Mouse (Mus musculus) G1E (cell line): Measurements from ENCODE around the gene Gm10197. TPM values are rescaled to one million over a fixed set of nuclear protein-coding genes. Genes with fewer than 3 reads are reported as not detected.

Experiments
- ATAC-seq: 2 replicates; pipeline ENCODE4 v1.8.0; 2016; ENCODE audit warnings: mild to moderate bottlenecking; ENCODE audit not compliant: insufficient number of reproducible peaks, poor library complexity, low FRiP score, severe bottlenecking; ENCODE audit errors: extremely low read depth
- DNase-seq: peaks from one replicate; pipeline ENCODE4 v3.0.0; 2012; ENCODE audit warnings: low spot score
- H3K27me3 ChIP-seq: 2 replicates; pipeline ENCODE4 v1.6.1; 2012; ENCODE audit warnings: mild to moderate bottlenecking, low read length, inconsistent platforms; ENCODE audit not compliant: insufficient read depth
- H3K36me3 ChIP-seq: replicated peaks from 2 replicates; pipeline ENCODE3; 2012; ENCODE audit warnings: mild to moderate bottlenecking, inconsistent platforms
- H3K4me1 ChIP-seq: 2 replicates; pipeline ENCODE4 v1.6.1; 2012; ENCODE audit warnings: low read depth, low read length, inconsistent platforms, mixed read lengths; ENCODE audit not compliant: insufficient read depth
- H3K4me3 ChIP-seq: 2 replicates; pipeline ENCODE4 v1.5.1; 2012; ENCODE audit warnings: low read depth, mild to moderate bottlenecking, inconsistent platforms, low read length, moderate library complexity, mixed read lengths
- H3K9me3 ChIP-seq: replicated peaks from 2 replicates; pipeline ENCODE4 v1.6.1; 2012; ENCODE audit warnings: inconsistent platforms
- CTCF ChIP-seq: IDR thresholded peaks from 2 replicates; pipeline ENCODE4 v1.5.1; 2012; ENCODE audit warnings: low read depth, low read length, inconsistent platforms, mixed read lengths
- GATA1 ChIP-seq: IDR thresholded peaks from 2 replicates; pipeline ENCODE4 v1.6.1; 2012; ENCODE audit warnings: borderline replicate concordance, low read length, inconsistent platforms, mixed read lengths
- GATA2 ChIP-seq: IDR thresholded peaks from 2 replicates; pipeline ENCODE4 v1.6.1; 2012; ENCODE audit warnings: low read depth, low read length, inconsistent platforms, borderline replicate concordance
- POLR2AphosphoS5 ChIP-seq: IDR thresholded peaks from 2 replicates; pipeline ENCODE4 v1.6.1; 2012; ENCODE audit warnings: low read depth, low read length, inconsistent platforms; ENCODE audit not compliant: insufficient replicate concordance
- TAL1 ChIP-seq: conservative IDR thresholded peaks from 2 replicates; pipeline ENCODE4 v1.6.1; 2012; ENCODE audit warnings: low read depth, low read length, inconsistent platforms, mixed read lengths
- polyA plus RNA-seq: library from polyadenylated mRNA; stranded (reverse); fragments of >175 nt; gene quantifications from 2 replicates; pipeline ENCODE4 v1.2.3, GENCODE M21; 2012
- total RNA-seq, 2 experiments: library from RNA; stranded (forward) in 1 of 2; stranded (reverse) in 1 of 2; fragments of 200-1000 nt in 1 of 2; fragments of >200 nt in 1 of 2; fragmentation: Nextera tagmentation in 1 of 2; gene quantifications; 2 replicates each; pipeline ENCODE4 v1.2.3; 2014 to 2017

Gm10197 gene
- total and polyA plus RNA-seq, 3 experiments: 6.6 TPM; not detected in 2

- Histone ChIP-seq H3K27me3 (no peaks in the 10 kb centered on the region), H3K9me3 (peaks cover 2% of the 10 kb centered on the region; the same call in 1 of the 2 replicates), H3K4me1 (peaks cover 5% of the 10 kb centered on the region; the same call in 1 of the 2 replicates), H3K4me3 (no peak overlapping the region), H3K36me3 (peaks cover 59% of the 10 kb centered on the region)
- TF ChIP-seq POLR2AphosphoS5: no peak
- no peak for TF ChIP-seq TAL1
- no peak for TF ChIP-seq GATA1
- TF ChIP-seq GATA2: no peak
- ATAC-seq (no peak), DNase-seq (no peak)
Observed at GRCm38 (mm10) chr19:53353864-53354263, 17.7 kb downstream of the Gm10197 start.

GRCm38 (mm10) chr19:53345766-53346165 is 25.8 kb downstream of the Gm10197 start:
- Histone ChIP-seq H3K36me3 (peaks cover 55% of the 10 kb centered on the region), H3K27me3 (no peaks in the 10 kb centered on the region), H3K4me3 (no peak overlapping the region), H3K4me1 (peaks cover 4% of the 10 kb centered on the region), H3K9me3 (peaks cover 5% of the 10 kb centered on the region; the same call in 1 of the 2 replicates)
- TF ChIP-seq CTCF (no peak), TAL1 (no peak), GATA2 (no peak), GATA1 (no peak), POLR2AphosphoS5 (no peak)
- DNase-seq (no peak), ATAC-seq (no peak)

DNA sequence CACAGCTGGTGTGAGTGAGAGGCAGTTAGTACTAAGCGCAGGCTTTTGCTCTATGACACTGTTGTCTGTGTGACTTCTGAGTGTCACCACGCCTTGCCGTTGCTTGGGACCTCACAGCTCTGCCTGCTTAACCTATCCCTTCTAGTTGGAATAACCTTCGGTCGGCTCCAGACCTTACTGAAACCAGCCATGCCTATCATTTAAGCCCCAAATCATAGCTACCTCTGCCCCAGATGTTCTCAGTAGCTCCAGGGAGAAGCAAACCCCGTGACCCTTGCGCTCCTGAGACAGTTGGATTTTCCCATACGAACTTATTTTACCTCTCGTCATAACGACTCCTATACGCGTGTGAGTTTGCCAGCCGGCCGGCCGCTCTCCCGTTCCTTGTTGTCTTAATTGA is 27.5 kb downstream of the Gm10197 start:
- ATAC-seq: no peak
- no peaks in the 10 kb centered on the region for H3K27me3 ChIP-seq
- no peak for DNase-seq
- TF ChIP-seq CTCF (no peak), GATA2 (no peak), GATA1 (no peak), TAL1 (no peak), POLR2AphosphoS5 (no peak)
- H3K36me3 ChIP-seq: peaks cover 46% of the 10 kb centered on the region
- H3K9me3 ChIP-seq: peaks cover 5% of the 10 kb centered on the region; the same call in 1 of the 2 replicates
- H3K4me3 ChIP-seq: no peak overlapping the region
- peaks cover 2% of the 10 kb centered on the region for H3K4me1 ChIP-seq

GRCm38 (mm10) chr19:53343174-53343881 is 28.2 kb downstream of the Gm10197 start:
- Histone ChIP-seq H3K4me3 (no peak overlapping the region), H3K4me1 (peaks cover 5% of the 10 kb centered on the region), H3K27me3 (no peaks in the 10 kb centered on the region), H3K9me3 (no peaks in the 10 kb centered on the region), H3K36me3 (peaks cover 48% of the 10 kb centered on the region)
- DNase-seq: no peak
- no peak for TF ChIP-seq CTCF
- no peak for TF ChIP-seq GATA2
- no peak for TF ChIP-seq GATA1
- TF ChIP-seq TAL1: no peak
- TF ChIP-seq POLR2AphosphoS5: no peak
- no peak for ATAC-seq

- H3K4me3 ChIP-seq: no peak overlapping the region
- H3K4me1 ChIP-seq: peaks cover 3% of the 10 kb centered on the region; the same call in 1 of the 2 replicates
- H3K36me3 ChIP-seq: peaks cover 56% of the 10 kb centered on the region
- no peaks in the 10 kb centered on the region for H3K27me3 ChIP-seq
- no peaks in the 10 kb centered on the region for H3K9me3 ChIP-seq
- no peak for ATAC-seq
- DNase-seq: no peak
- TF ChIP-seq POLR2AphosphoS5 (no peak), CTCF (no peak), GATA1 (no peak), TAL1 (no peak), GATA2 (no peak)
Observed at GRCm38 (mm10) chr19:53340423-53340822, 31.1 kb downstream of the Gm10197 start.

DNA sequence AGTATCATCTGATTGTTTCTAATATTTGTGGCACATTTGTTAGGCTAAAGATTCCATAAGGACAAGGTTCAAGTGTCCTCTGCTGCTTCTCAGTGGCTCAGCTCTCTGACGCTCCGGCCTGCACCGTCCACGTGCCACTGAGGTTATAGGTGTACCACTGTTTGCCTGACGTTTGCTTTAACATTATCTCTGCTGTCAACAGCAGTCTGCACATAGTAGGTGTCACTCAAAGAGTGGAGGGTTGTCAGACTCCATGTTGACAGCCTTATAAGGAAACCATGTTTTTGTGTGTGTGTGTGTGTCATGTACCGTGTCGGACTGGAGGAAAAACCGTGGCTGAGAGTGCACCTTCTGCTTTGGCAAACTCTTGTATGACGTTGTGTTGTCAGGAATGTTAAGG is 36.3 kb downstream of the Gm10197 start:
- Histone ChIP-seq H3K4me1 (peaks cover 11% of the 10 kb centered on the region), H3K4me3 (no peak overlapping the region), H3K27me3 (no peaks in the 10 kb centered on the region), H3K9me3 (no peaks in the 10 kb centered on the region), H3K36me3 (peaks cover 69% of the 10 kb centered on the region)
- TF ChIP-seq GATA1 (no peak), POLR2AphosphoS5 (no peak), CTCF (no peak), GATA2 (no peak), TAL1 (no peak)
- no peak for DNase-seq
- ATAC-seq: no peak

- ATAC-seq (no peak), DNase-seq (no peak)
- Histone ChIP-seq H3K27me3 (no peaks in the 10 kb centered on the region), H3K4me1 (peaks cover 17% of the 10 kb centered on the region), H3K4me3 (no peak overlapping the region), H3K36me3 (peaks cover 65% of the 10 kb centered on the region), H3K9me3 (no peaks in the 10 kb centered on the region)
- TF ChIP-seq GATA1 (no peak), GATA2 (no peak), CTCF (no peak), TAL1 (no peak), POLR2AphosphoS5 (no peak)
Observed at GRCm38 (mm10) chr19:53333730-53334129, 37.8 kb downstream of the Gm10197 start.
